Mouse (Mus musculus): ENCODE results near the gene Hid1. TPM values are rescaled to one million over a fixed set of nuclear protein-coding genes. Genes with fewer than 3 reads are reported as not detected.
"Not testable (repeated sequence)": the region's sequence is repeated elsewhere in the genome, so short reads cannot be mapped to it uniquely, and the experiment has no call there.

The Hid1 gene
- total RNA-seq (2015) (0.52 and 0.81 TPM in 2 replicates), total RNA-seq (2017) (0.10 TPM in 1 of 2 replicates, not detected in the other)

GRCm38 (mm10) chr11:115367395-115367944 lies at the start of gene Hid1:
TSS of gene Hid1 (minus strand) at chr11:115367756.
- peak; percentile 91 for ATAC-seq (replicated peaks; ENCODE audit: poor library complexity)

GRCm38 (mm10) chr11:115409556-115409955 lies 42.0 kb upstream of the Hid1 start:
- ATAC-seq (replicated peaks; ENCODE audit: poor library complexity) = no peak

GRCm38 (mm10) chr11:115408266-115408920 lies 40.8 kb upstream of the Hid1 start:
- ATAC-seq (replicated peaks; ENCODE audit: poor library complexity) = no peak

GRCm38 (mm10) chr11:115406858-115407401 lies 39.4 kb upstream of the Hid1 start:
- no peak for ATAC-seq (replicated peaks; ENCODE audit: poor library complexity)

GRCm38 (mm10) chr11:115405723-115406122 lies 38.2 kb upstream of the Hid1 start:
- ATAC-seq (replicated peaks; ENCODE audit: poor library complexity) = no peak

- peak; percentile 91 for ATAC-seq (replicated peaks; ENCODE audit: poor library complexity)
These were observed 36.0 kb upstream of the Hid1 start, which contains the start of gene Mrpl58 for GRCm38 (mm10) chr11:115403338-115404124. TSS of gene Mrpl58 (plus strand) at chr11:115403752.

- no peak for ATAC-seq (replicated peaks; ENCODE audit: poor library complexity)
These were observed 33.3 kb upstream of the Hid1 start for GRCm38 (mm10) chr11:115400630-115401391.

- no peak for ATAC-seq (replicated peaks; ENCODE audit: poor library complexity)
These were observed 32.6 kb upstream of the Hid1 start for GRCm38 (mm10) chr11:115400126-115400525.

- ATAC-seq (replicated peaks; ENCODE audit: poor library complexity) = peak; percentile 71
These were observed 30.5 kb upstream of the Hid1 start for GRCm38 (mm10) chr11:115398085-115398484.

GRCm38 (mm10) chr11:115393721-115394325 lies 26.3 kb upstream of the Hid1 start:
- no peak for ATAC-seq (replicated peaks; ENCODE audit: poor library complexity)

GRCm38 (mm10) chr11:115391358-115391757 lies 23.8 kb upstream of the Hid1 start:
- no peak for ATAC-seq (replicated peaks; ENCODE audit: poor library complexity)

- not testable (repeated sequence) for ATAC-seq (replicated peaks; ENCODE audit: poor library complexity)
These were observed 19.3 kb upstream of the Hid1 start for GRCm38 (mm10) chr11:115386859-115387258.

GRCm38 (mm10) chr11:115384587-115384986 lies 17.0 kb upstream of the Hid1 start:
- ATAC-seq (replicated peaks; ENCODE audit: poor library complexity) = no peak

- ATAC-seq (replicated peaks; ENCODE audit: poor library complexity) = no peak
These were observed 16.3 kb upstream of the Hid1 start for GRCm38 (mm10) chr11:115383701-115384474.

GRCm38 (mm10) chr11:115382891-115383290 lies 15.3 kb upstream of the Hid1 start:
- ATAC-seq (replicated peaks; ENCODE audit: poor library complexity) = no peak

GRCm38 (mm10) chr11:115381743-115382539 lies 14.4 kb upstream of the Hid1 start, which contains the start of gene Cdr2l:
TSS of gene Cdr2l (plus strand) at chr11:115381916.
- peak; percentile 37; the same call in 1 of the 2 replicates for ATAC-seq (replicated peaks; ENCODE audit: poor library complexity)

GRCm38 (mm10) chr11:115381276-115381675 lies 13.7 kb upstream of the Hid1 start:
- ATAC-seq (replicated peaks; ENCODE audit: poor library complexity) = no peak

- ATAC-seq (replicated peaks; ENCODE audit: poor library complexity) = no peak
These were observed 10.3 kb upstream of the Hid1 start for GRCm38 (mm10) chr11:115377854-115378253.

GRCm38 (mm10) chr11:115377254-115377653 lies 9.7 kb upstream of the Hid1 start:
- ATAC-seq (replicated peaks; ENCODE audit: poor library complexity) = no peak
